Mouse (Mus musculus) right cerebral cortex, postnatal 36 days (tissue): ENCODE results near the gene Nkap.
"Not testable (repeated sequence)": the region's sequence is repeated elsewhere in the genome, so short reads cannot be mapped to it uniquely, and the experiment has no call there.

Experiments used
- DNase-seq, 2 experiments: peaks; one replicate each; pipeline ENCODE4 v3.0.0; 2022; ENCODE audit warnings: low spot score in 2 of 2, mixed read lengths in 1 of 2

Gene Nkap

GRCm38 (mm10) chrX:37126671-37127358 lies at the start of gene Nkap:
Nkap (plus strand) TSS chrX:37126795.
- peak; percentile 34 to 42 for DNase-seq

- not testable (repeated sequence) for DNase-seq
Measured at GRCm38 (mm10) chrX:37080345-37080744, 46.2 kb upstream of the Nkap start.

GRCm38 (mm10) chrX:37081194-37081593 lies 45.4 kb upstream of the Nkap start:
- no peak for DNase-seq

- DNase-seq = peak; percentile 7 to 23
Measured at GRCm38 (mm10) chrX:37084318-37084926, 42.2 kb upstream of the Nkap start.

- peak; percentile 76 for DNase-seq
Measured at GRCm38 (mm10) chrX:37084927-37085660, 41.5 kb upstream of the Nkap start, which contains the start of gene Rpl39. Rpl39 (minus strand) TSS chrX:37085402.

GRCm38 (mm10) chrX:37085665-37086064 lies 40.9 kb upstream of the Nkap start:
- no peak for DNase-seq

- DNase-seq = no peak
Measured at GRCm38 (mm10) chrX:37088778-37089177, 37.8 kb upstream of the Nkap start.

GRCm38 (mm10) chrX:37091457-37091856 lies 35.1 kb upstream of the Nkap start:
- DNase-seq = no peak

- no peak for DNase-seq
Measured at GRCm38 (mm10) chrX:37095106-37095768, 31.4 kb upstream of the Nkap start.

GRCm38 (mm10) chrX:37098681-37099080 lies 27.9 kb upstream of the Nkap start:
- no peak for DNase-seq

- no peak for DNase-seq
Measured at GRCm38 (mm10) chrX:37103826-37104225, 22.8 kb upstream of the Nkap start.

- no peak for DNase-seq
Measured at GRCm38 (mm10) chrX:37109526-37110192, 16.9 kb upstream of the Nkap start.

- peak; percentile 85 to 91 for DNase-seq
Measured at GRCm38 (mm10) chrX:37110193-37110880, 16.3 kb upstream of the Nkap start, which contains the start of gene Upf3b. Upf3b (minus strand) TSS chrX:37110322.

- no peak for DNase-seq
Measured at GRCm38 (mm10) chrX:37110881-37111193, 15.8 kb upstream of the Nkap start.

- no peak for DNase-seq
Measured at GRCm38 (mm10) chrX:37117085-37117484, 9.5 kb upstream of the Nkap start.

- no peak for DNase-seq
Measured at GRCm38 (mm10) chrX:37119585-37119984, 7.0 kb upstream of the Nkap start.

- DNase-seq = no peak
Measured at GRCm38 (mm10) chrX:37120212-37120611, 6.4 kb upstream of the Nkap start.

- no peak for DNase-seq
Measured at GRCm38 (mm10) chrX:37125511-37125910, 1.1 kb upstream of the Nkap start.

- DNase-seq = no peak
Measured at GRCm38 (mm10) chrX:37141732-37142131, 15.1 kb downstream of the Nkap start.

- not testable (repeated sequence) for DNase-seq
Measured at GRCm38 (mm10) chrX:37144498-37144897, 17.9 kb downstream of the Nkap start.

GRCm38 (mm10) chrX:37144954-37145353 lies 18.4 kb downstream of the Nkap start:
- no peak for DNase-seq
